Mouse (Mus musculus): Measurements from ENCODE around the gene Sec16a. TPM values are rescaled to one million over a fixed set of nuclear protein-coding genes. Genes with fewer than 3 reads are reported as not detected.

The Sec16a gene
- polyA plus RNA-seq, 1 experiment from 2014 or later, result 32.3 TPM

DNA sequence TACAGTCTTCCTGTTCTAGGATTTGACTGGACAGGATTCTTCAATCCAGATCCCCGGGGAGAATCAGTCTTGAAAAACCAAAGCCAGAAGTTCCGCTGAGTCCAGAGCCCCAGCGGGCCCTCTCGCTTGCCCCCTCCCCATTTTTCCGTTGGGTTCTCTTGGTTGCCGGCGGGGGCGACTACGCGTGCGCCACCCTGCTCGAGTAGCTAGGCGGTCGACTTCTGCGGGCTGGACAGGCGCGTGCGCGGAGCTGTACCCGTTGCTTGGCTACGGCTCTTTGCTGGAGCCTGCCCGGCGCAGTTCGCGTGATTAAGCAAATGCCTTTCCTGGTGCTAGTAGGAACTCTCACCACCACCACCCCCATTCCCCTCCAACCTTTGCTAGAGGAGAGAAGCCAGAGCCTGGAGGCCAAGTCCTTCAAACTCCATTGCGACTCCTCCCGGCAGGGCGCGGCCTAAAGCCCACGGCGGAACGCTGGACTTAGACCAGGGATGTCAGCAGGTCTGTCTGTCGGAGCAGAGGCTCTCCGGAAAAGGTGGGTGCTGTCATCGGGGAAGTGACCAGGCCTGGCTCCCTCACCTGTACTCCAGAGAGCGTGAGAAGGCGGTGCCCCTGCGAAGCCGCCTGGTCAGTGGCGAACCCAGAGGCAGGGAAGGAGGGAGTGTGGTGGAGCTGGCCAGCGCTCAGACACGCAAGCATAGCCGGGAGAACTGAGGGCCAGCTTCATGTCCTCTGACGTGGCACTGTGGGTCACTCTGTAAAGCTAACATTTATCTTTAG lies 840 bp upstream of the Sec16a start:
- under 1% methylated on average over 44 of the region's 44 CpGs for WGBS
- Histone ChIP-seq H3K9me3 (replicated peaks) (no peaks in the 10 kb centered on the region), H3K9ac (peak overlapping the region; percentile 82), H3K27me3 (no peaks in the 10 kb centered on the region), H3K4me2 (replicated peaks) (peak overlapping the region; percentile 73), H3K36me3 (peaks cover 11% of the 10 kb centered on the region), H3K27ac (peak overlapping the region; percentile 90), H3K4me3 (peak overlapping the region; percentile 88), H3K4me1 (peaks cover 39% of the 10 kb centered on the region)
- peak; percentile 91 for ATAC-seq (ENCODE audit: low FRiP score)

DNA sequence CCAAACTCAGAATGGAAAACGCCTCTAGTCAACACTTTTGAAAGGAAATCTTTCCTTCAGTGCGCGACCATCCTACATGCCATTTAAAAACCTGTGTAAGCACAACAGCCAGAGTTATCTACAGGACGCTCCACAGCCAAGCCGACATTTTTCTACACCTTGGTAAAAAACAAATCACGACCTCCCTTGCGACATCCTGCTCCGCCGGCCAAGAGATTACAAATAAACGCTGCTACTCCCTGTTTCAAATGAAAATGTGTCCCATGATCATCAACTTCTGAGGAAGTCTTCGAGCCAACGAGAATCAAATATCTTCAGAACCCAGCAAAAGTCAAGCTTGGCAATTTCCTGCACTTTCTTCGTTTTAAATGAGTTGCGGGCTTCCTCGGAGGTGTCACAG lies 648 bp downstream of the Sec16a start:
- Histone ChIP-seq H3K4me2 (replicated peaks) (peak overlapping the region; percentile 65), H3K27me3 (no peaks in the 10 kb centered on the region), H3K36me3 (peaks cover 25% of the 10 kb centered on the region), H3K4me1 (peaks cover 35% of the 10 kb centered on the region), H3K4me3 (peak overlapping the region; percentile 88), H3K27ac (peak overlapping the region; percentile 90; the same call in 1 of the 2 replicates), H3K9me3 (replicated peaks) (no peaks in the 10 kb centered on the region), H3K9ac (peak overlapping the region; percentile 87)
- ATAC-seq (ENCODE audit: low FRiP score), result no peak
- 5% methylated on average over 15 of the region's 15 CpGs for WGBS

DNA sequence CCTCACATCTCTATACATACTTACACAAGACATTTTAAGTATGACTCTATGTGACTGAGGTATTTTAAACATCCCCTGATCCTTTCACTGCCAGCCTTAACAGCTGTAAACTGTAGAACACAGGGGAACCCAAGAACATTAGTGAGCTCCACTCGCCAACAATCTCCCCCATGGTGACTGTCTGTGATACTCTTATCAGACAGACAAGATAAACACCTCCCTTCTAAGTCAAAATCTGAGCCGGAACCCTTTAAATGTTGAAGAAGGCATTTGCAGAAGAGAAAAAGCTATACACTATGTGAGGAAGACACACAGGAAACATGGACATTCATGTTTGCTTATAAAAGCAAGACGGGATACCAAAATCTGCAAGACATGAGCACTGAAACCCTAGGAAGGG lies 1.1 kb downstream of the Sec16a start:
- Histone ChIP-seq H3K27me3 (no peaks in the 10 kb centered on the region), H3K9ac (peak overlapping the region; percentile 87), H3K4me2 (replicated peaks) (peak overlapping the region; percentile 65), H3K36me3 (peaks cover 30% of the 10 kb centered on the region), H3K27ac (no peak overlapping the region), H3K4me1 (peaks cover 35% of the 10 kb centered on the region), H3K9me3 (replicated peaks) (no peaks in the 10 kb centered on the region), H3K4me3 (peak overlapping the region; percentile 88)
- 56% methylated on average over 3 of the region's 3 CpGs for WGBS
- no peak for ATAC-seq (ENCODE audit: low FRiP score)

DNA sequence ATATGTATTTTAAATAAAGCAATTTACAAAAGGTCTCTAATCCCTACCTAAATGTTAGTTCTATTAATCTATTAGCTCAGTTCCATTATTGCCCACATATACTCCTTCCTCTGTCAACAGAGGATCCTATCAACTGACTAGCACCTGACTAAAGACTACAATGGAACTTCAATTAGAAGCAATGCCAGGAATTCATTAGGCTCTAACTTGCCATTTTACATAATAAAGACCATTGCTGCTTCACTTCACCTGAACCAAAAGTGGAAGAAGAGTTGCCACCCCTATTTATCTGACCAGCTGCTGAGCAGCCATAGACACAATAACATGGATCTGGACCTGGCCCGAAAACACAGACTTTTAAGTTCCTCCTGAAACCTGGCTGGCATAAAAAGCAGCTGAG lies 2.2 kb downstream of the Sec16a start:
- no peak for ATAC-seq (ENCODE audit: low FRiP score)
- H3K27me3 ChIP-seq, result no peaks in the 10 kb centered on the region
- H3K9ac ChIP-seq, result no peak overlapping the region
- H3K27ac ChIP-seq, result no peak overlapping the region
- no peak overlapping the region for H3K4me3 ChIP-seq
- H3K4me2 ChIP-seq (replicated peaks), result no peak overlapping the region
- 73% methylated on average over 1 of the region's 1 CpGs for WGBS
- H3K36me3 ChIP-seq, result peaks cover 41% of the 10 kb centered on the region
- no peaks in the 10 kb centered on the region for H3K9me3 ChIP-seq (replicated peaks)
- peaks cover 41% of the 10 kb centered on the region for H3K4me1 ChIP-seq

DNA sequence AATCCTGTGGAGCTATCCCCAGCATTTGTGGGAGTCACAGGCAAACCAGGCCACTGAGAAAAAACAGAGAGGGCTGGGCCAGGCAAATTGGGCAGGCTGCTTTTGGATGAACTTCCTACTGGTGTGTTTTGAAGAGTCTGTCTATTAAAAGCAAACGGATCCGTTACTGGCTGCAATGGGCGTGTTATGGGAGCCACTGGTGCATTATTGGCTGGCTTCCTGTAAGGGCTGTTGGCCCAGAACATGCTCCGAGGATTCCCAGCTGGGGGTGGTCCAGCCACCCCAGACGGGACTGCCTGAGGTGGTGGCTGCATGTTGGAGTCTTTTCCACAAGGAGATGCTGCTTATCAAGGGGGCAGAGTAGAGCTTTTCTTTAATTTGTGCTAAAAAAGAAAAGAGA lies 3.3 kb downstream of the Sec16a start:
- Histone ChIP-seq H3K9ac (no peak overlapping the region), H3K9me3 (replicated peaks) (no peaks in the 10 kb centered on the region), H3K4me2 (replicated peaks) (no peak overlapping the region), H3K4me1 (peaks cover 37% of the 10 kb centered on the region), H3K36me3 (peaks cover 49% of the 10 kb centered on the region), H3K27ac (no peak overlapping the region), H3K27me3 (no peaks in the 10 kb centered on the region), H3K4me3 (no peak overlapping the region)
- WGBS, result 90% methylated on average over 5 of the region's 5 CpGs
- no peak for ATAC-seq (ENCODE audit: low FRiP score)

DNA sequence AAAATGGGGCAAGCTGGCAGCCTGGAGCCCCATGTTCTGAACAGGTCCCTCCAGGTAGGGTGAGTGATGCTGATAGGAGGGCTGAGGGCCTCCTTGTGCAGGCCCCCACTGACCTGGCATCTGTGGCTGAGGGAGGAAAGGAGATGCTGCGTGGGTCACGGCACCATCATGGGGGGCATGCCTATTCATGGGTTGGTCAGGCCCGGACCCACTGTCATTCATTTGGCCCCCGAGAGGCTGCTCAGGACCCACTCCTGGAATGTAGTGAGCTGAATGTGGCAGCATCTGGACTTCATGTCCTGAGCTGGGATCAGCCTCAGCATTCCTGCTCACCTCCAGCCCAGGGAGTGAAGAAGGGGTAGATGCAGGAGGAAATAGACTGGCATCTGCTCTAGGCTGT lies 3.8 kb downstream of the Sec16a start:
- H3K9me3 ChIP-seq (replicated peaks), result no peaks in the 10 kb centered on the region
- H3K27ac ChIP-seq, result no peak overlapping the region
- H3K4me1 ChIP-seq, result peaks cover 32% of the 10 kb centered on the region
- H3K4me3 ChIP-seq, result no peak overlapping the region
- 91% methylated on average over 4 of the region's 4 CpGs for WGBS
- no peak for ATAC-seq (ENCODE audit: low FRiP score)
- H3K9ac ChIP-seq, result no peak overlapping the region
- no peaks in the 10 kb centered on the region for H3K27me3 ChIP-seq
- H3K36me3 ChIP-seq, result peaks cover 49% of the 10 kb centered on the region
- H3K4me2 ChIP-seq (replicated peaks), result no peak overlapping the region

DNA sequence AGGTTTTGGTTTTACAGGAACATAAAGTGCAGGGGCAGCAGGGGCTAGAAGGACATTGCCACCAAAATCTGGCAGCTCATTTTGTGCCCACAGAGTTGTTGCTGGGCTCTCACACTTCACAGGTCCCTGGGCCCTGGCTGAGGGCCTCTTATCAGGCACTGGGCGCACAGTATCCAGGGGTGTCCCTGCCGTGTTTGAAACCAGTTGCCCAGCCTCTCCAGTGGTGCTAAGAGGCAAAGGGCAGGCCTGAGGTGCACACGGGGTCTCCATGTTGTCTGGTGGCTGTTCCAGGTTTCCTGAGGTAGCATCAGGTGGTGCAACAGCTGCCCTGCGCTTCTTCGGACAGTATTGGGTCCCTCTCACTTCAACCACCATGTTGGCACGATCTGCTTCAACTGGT lies 5.3 kb downstream of the Sec16a start:
- Histone ChIP-seq H3K9ac (no peak overlapping the region), H3K27ac (no peak overlapping the region), H3K9me3 (replicated peaks) (no peaks in the 10 kb centered on the region), H3K4me1 (peaks cover 29% of the 10 kb centered on the region), H3K4me2 (replicated peaks) (no peak overlapping the region), H3K4me3 (no peak overlapping the region), H3K27me3 (no peaks in the 10 kb centered on the region), H3K36me3 (peaks cover 63% of the 10 kb centered on the region)
- ATAC-seq (ENCODE audit: low FRiP score), result no peak
- WGBS, result 94% methylated on average over 6 of the region's 6 CpGs

DNA sequence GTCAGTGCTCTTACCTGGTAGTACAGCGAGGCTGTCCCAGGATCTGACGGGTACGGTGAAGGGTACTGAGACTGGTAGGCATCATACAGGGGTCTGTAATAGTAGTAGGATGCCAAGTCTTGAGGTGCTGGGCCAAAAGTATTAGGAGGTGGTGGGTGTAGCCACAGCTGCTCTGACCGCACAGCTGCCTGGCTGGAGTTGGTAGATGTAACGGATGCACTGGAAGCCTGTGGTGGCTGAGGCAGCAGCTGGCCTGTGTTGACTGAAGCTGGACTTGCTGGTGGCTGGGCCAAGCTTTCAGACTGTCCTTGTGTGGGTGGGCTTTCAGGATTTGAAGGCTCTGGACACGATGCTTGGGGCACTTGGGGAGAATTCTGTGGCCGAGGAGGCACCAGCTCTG lies 6.6 kb downstream of the Sec16a start:
- Histone ChIP-seq H3K4me1 (peaks cover 19% of the 10 kb centered on the region), H3K27ac (no peak overlapping the region), H3K9me3 (replicated peaks) (no peaks in the 10 kb centered on the region), H3K9ac (no peak overlapping the region), H3K4me3 (no peak overlapping the region), H3K4me2 (replicated peaks) (no peak overlapping the region), H3K27me3 (no peaks in the 10 kb centered on the region), H3K36me3 (peaks cover 71% of the 10 kb centered on the region)
- 88% methylated on average over 7 of the region's 7 CpGs for WGBS
- no peak for ATAC-seq (ENCODE audit: low FRiP score)

DNA sequence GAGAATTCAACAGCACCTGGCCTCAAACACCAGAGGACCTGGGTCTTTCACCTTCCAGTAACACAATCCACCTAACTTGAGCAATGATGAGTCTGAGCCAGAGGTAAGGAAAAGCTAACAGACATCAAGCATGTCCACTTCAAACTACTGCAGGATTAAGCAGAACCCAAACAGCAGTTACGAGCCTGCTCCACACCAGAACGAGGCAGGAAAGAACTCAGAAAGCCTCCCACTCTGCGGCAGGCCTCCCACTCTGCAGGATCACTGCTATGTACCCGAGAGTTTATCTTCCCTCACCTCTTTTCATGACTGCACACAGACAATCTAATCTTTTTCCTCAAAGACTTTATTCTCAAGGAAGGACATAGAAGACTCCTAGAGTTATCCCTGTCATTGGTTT lies 7.8 kb downstream of the Sec16a start:
- H3K27ac ChIP-seq, result no peak overlapping the region
- no peak for ATAC-seq (ENCODE audit: low FRiP score)
- peaks cover 81% of the 10 kb centered on the region for H3K36me3 ChIP-seq
- no peak overlapping the region for H3K4me3 ChIP-seq
- no peaks in the 10 kb centered on the region for H3K27me3 ChIP-seq
- peak overlapping the region; percentile 27; the same call in 1 of the 2 replicates for H3K9ac ChIP-seq
- peaks cover 15% of the 10 kb centered on the region for H3K4me1 ChIP-seq
- no peaks in the 10 kb centered on the region for H3K9me3 ChIP-seq (replicated peaks)
- no peak overlapping the region for H3K4me2 ChIP-seq (replicated peaks)
- 88% methylated on average over 4 of the region's 4 CpGs for WGBS

DNA sequence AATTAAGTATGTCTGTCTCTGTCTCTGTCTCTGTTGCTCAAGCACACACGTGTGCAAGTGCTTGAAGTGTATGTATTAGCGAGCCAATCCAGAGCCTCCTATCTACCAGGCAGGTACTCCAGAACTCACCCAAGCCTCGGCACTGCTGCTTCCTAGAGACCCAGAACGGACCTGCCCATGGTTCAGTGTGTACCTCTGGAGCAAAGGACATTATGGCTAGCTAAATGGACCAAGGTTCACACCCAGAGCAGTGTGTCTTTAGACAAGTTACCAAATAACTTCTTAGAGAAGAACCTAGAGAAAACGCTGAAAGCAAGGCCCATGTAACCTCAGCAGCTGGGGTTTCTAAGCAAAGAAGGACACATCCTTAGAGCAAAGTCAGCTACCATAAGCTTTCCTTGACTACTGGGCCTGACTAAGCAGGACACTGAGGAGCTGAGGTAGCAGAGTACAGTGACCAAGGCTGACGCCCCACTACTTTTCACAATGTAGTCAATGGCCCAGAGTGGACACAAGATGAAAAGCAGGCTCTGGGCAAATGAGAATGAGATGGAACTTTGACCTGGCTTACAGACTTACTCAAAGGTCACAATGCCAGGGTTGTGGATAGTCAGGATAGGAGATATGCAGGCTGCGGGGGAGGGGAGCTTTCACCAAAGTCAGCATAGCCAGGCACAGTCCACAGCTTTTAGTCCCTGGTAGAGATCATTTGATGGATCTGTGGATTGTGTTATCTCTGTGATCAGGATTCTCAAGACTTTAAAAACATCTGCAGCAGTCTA lies 10.0 kb downstream of the Sec16a start:
- ATAC-seq (ENCODE audit: low FRiP score), result no peak
- no peaks in the 10 kb centered on the region for H3K9me3 ChIP-seq (replicated peaks)
- H3K27ac ChIP-seq, result no peak overlapping the region
- H3K4me2 ChIP-seq (replicated peaks), result no peak overlapping the region
- no peak overlapping the region for H3K9ac ChIP-seq
- H3K36me3 ChIP-seq, result peaks cover 75% of the 10 kb centered on the region
- peaks cover 15% of the 10 kb centered on the region for H3K4me1 ChIP-seq
- no peaks in the 10 kb centered on the region for H3K27me3 ChIP-seq
- no peak overlapping the region for H3K4me3 ChIP-seq
- WGBS, result 92% methylated on average over 7 of the region's 7 CpGs

DNA sequence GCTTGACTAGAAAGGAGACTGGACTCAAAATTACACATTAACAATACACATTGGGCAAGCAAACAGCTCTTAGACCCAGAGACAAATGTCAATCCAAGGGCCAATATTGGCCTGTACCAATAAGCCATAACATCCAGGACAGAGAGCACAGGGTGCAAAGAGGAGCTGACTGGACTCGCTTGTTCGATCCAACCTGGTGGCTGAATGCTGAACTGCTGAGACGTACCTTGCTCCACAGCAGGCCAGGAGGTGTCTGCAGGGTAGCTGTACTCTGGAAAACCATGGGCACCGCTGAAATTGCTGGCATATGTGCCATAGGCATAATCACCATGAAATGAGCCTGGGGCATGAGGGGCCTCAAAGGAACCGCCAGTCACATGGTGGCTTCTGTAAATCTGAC lies 15.2 kb downstream of the Sec16a start:
- H3K27me3 ChIP-seq, result no peaks in the 10 kb centered on the region
- H3K9ac ChIP-seq, result no peak overlapping the region
- no peak overlapping the region for H3K27ac ChIP-seq
- peaks cover 3% of the 10 kb centered on the region; the same call in 1 of the 2 replicates for H3K4me1 ChIP-seq
- peaks cover 83% of the 10 kb centered on the region for H3K36me3 ChIP-seq
- H3K4me2 ChIP-seq (replicated peaks), result no peak overlapping the region
- no peak for ATAC-seq (ENCODE audit: low FRiP score)
- 91% methylated on average over 5 of the region's 5 CpGs for WGBS
- H3K4me3 ChIP-seq, result no peak overlapping the region
- no peaks in the 10 kb centered on the region for H3K9me3 ChIP-seq (replicated peaks)

DNA sequence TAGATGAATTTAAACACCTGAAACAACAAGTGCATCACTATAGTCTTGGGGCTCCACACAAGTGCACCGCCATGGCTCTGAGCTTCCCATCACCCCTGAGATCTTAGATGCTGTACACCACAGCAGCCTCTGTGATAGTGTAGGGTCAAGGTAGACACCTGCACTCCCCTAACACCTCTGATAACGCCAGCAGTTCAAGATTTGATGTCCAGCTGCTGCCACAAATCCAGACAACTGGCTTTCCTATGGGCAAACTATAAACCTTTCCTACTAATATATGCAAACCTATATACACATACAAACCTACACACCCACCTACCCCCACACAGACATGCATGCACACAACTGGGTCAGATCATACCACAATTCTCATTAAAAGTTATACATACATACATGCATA lies 20.5 kb downstream of the Sec16a start:
- Histone ChIP-seq H3K27ac (no peak overlapping the region), H3K4me2 (replicated peaks) (no peak overlapping the region), H3K9me3 (replicated peaks) (no peaks in the 10 kb centered on the region), H3K9ac (no peak overlapping the region), H3K4me3 (no peak overlapping the region), H3K36me3 (peaks cover 97% of the 10 kb centered on the region), H3K27me3 (no peaks in the 10 kb centered on the region), H3K4me1 (no peaks in the 10 kb centered on the region)
- 95% methylated on average over 2 of the region's 2 CpGs for WGBS
- ATAC-seq (ENCODE audit: low FRiP score), result no peak
